Mouse (Mus musculus) limb, embryonic 14.5 days (tissue): ENCODE results near the gene Iqgap1. TPM values are rescaled to one million over a fixed set of nuclear protein-coding genes. Genes with fewer than 3 reads are reported as not detected.
A peak's percentile ranks its signal among the peaks of the same experiment; 100 is the strongest.

ENCODE experiments used
- ATAC-seq: fragments of 200-750 bp; cut with Nextera tagmentation; 2 replicates; pipeline ENCODE4 v1.8.0; 2017; ENCODE audit warnings: low read depth, moderate number of reproducible peaks, moderate TSS enrichment; ENCODE audit not compliant: low FRiP score
- DNase-seq: peaks from one replicate; pipeline ENCODE4 v3.0.0-alpha.2; 2015; ENCODE audit warnings: low spot score
- H3K27ac ChIP-seq: fragments of 300-500 bp; sonication (generic); replicated peaks from 2 replicates; pipeline ENCODE4 v1.5.1; 2014; ENCODE audit warnings: low read depth, mild to moderate bottlenecking, low read length, moderate library complexity, mixed read lengths
- H3K27me3 ChIP-seq: fragments of 300-500 bp; sonication (generic); 2 replicates; pipeline ENCODE4 v1.6.1; 2014; ENCODE audit warnings: low read length, mixed read lengths; ENCODE audit not compliant: control insufficient read depth, insufficient read depth
- H3K36me3 ChIP-seq: fragments of 300-500 bp; sonication (generic); 2 replicates; pipeline ENCODE4 v1.6.1; 2014; ENCODE audit warnings: mild to moderate bottlenecking, low read length, moderate library complexity, mixed read lengths; ENCODE audit not compliant: control insufficient read depth, insufficient read depth
- H3K4me1 ChIP-seq: fragments of 300-500 bp; sonication (generic); 2 replicates; pipeline ENCODE4 v1.6.1; 2014; ENCODE audit warnings: antibody characterized with exemption, low read length, mixed read lengths; ENCODE audit not compliant: control insufficient read depth, insufficient read depth
- H3K4me2 ChIP-seq: fragments of 300-500 bp; sonication (generic); replicated peaks from 2 replicates; pipeline ENCODE4 v1.6.1; 2014; ENCODE audit warnings: low read depth, mild to moderate bottlenecking, low read length, moderate library complexity; ENCODE audit not compliant: severe bottlenecking
- H3K4me3 ChIP-seq: fragments of 300-500 bp; sonication (generic); replicated peaks from 2 replicates; pipeline ENCODE4 v1.5.1; 2014; ENCODE audit warnings: low read length
- H3K9ac ChIP-seq: fragments of 300-500 bp; sonication (generic); 2 replicates; pipeline ENCODE4 v1.6.1; 2014; ENCODE audit warnings: mild to moderate bottlenecking, low read depth, low read length, moderate library complexity; ENCODE audit not compliant: severe bottlenecking
- H3K9me3 ChIP-seq: fragments of 300-500 bp; sonication (generic); 2 replicates; pipeline ENCODE4 v1.6.1; 2016; ENCODE audit warnings: low read length; ENCODE audit not compliant: control insufficient read depth
- POLR2A ChIP-seq: fragments of 200-500 bp; IDR thresholded peaks from 2 replicates; pipeline ENCODE4 v1.8.0; 2012; ENCODE audit warnings: inconsistent platforms, mild to moderate bottlenecking, moderate library complexity, borderline replicate concordance; ENCODE audit not compliant: insufficient read depth, insufficient read length; ENCODE audit errors: extremely low read depth
- WGBS: fragments of 180-500 bp; shearing (Covaris S2); extraction: QIAGEN DNeasy Blood & Tissue Kit; methylation state at CpG from one replicate; pipeline ENCODE4 v1.1.7; 2014; 5-methylcytosine and 5-hydroxymethylcytosine counted together
- polyA plus RNA-seq, 2 experiments: library from polyadenylated mRNA; depleted of rRNA in 1 of 2; stranded (reverse) in 1 of 2; unstranded in 1 of 2; fragments of >200 nt; fragmentation: Nextera tagmentation in 1 of 2; extraction: Ambion mirVana in 1 of 2; gene quantifications; 2 replicates each; pipeline versions ENCODE4 v1.2.1 to v1.2.3; 2012 to 2014

Gene Iqgap1
- polyA plus RNA-seq (2012; rRNA removed) (43.9 and 48.4 TPM in 2 replicates), polyA plus RNA-seq (2014; fragmentation: Nextera tagmentation; extraction: Ambion mirVana) (88.5 and 93.2 TPM in 2 replicates)

DNA sequence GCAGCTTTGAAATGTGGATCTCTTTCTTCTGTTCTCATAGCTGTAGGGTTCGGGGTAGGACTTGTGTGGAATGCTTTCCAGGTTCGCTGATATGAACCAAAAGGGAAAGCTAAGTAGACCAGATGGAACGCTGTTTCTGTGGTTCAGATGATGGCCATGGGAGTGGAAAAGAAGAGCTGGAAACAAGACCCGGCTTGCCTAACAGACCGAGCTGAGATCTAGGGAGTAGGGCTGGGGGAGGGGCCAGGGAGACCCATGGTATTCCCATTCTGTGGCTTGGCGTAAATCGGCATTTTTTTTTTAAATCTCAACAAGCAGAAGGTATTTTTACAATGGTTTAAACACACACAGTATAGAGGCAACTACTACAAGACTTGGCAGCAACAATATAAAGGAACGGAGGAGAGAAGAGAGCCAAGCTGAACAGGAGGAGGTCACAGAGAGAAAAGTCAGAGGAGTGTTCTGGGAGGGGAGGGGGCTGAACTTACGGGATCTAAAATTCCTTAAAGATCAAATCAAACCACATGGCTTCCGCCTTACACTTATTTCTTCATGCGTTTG, at the start of gene Iqgap1:
TSS of gene Iqgap1 (minus strand) at position 132 of the 561 bp plus-strand sequence.
- Histone ChIP-seq H3K36me3 (no peaks in the 10 kb centered on the region), H3K4me3 (no peak within 1 kb of the TSS), H3K9ac (no peak within 1 kb of the TSS), H3K4me1 (peaks cover 16% of the 10 kb centered on the region), H3K27ac (peak within 1 kb of the TSS; percentile 40), H3K27me3 (no peaks in the 10 kb centered on the region), H3K4me2 (0 out of 2 replicates have a peak within 1 kb of the TSS, but pooled peaks have one; percentile 3), H3K9me3 (no peaks in the 10 kb centered on the region)
- WGBS, result 37% methylated on average over 11 of the region's 11 CpGs
- DNase-seq (peak; percentile 82), ATAC-seq (peak; percentile 87)
- TF ChIP-seq POLR2A, result no peak

DNA sequence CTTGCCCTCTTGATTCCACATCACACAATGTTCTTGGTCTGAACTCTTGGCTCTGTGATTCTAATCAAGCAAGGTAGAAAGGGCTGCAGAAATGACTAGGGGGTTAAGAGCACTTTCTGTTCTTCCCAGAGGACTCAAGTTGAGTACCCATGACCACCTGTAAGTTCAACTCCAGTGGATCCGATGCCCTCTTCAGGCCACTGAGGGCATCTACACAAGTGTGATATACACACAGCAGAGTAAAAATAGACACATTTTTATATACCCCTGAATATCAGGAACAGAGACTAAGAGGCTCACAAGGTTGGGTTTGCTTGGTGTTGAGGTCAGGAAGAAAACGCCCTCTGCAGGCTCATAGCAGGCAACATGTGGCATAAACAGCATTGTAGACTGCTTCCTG, 47.9 kb upstream of the Iqgap1 start:
- no peak for TF ChIP-seq POLR2A
- 93% methylated on average over 2 of the region's 2 CpGs for WGBS
- DNase-seq, result no peak
- no peak overlapping the region for H3K4me2 ChIP-seq
- no peaks in the 10 kb centered on the region for H3K27me3 ChIP-seq
- H3K36me3 ChIP-seq, result peaks cover 84% of the 10 kb centered on the region
- no peaks in the 10 kb centered on the region for H3K4me1 ChIP-seq
- no peak overlapping the region for H3K9ac ChIP-seq
- no peak overlapping the region for H3K27ac ChIP-seq
- ATAC-seq, result no peak
- H3K9me3 ChIP-seq, result no peaks in the 10 kb centered on the region
- H3K4me3 ChIP-seq, result no peak overlapping the region

DNA sequence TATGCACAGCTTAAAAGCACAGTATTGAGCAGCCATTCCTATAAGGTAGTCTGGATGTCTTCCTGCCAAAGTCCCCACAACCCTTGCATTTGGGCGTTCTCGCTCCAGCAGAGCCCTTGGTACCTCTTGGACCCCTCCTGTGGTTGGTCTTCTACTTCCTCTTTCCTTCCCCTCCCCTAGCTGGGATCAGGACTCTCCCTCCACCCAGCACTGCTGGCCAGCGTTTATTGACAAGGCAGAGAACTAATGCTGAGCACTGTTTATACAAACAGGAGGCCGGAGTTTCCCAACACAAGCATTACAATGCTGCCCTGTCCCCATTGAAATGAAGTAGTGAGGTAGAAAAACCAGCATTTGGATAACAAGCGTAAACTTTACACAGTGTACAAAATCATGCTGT, 47.3 kb upstream of the Iqgap1 start:
- H3K27ac ChIP-seq, result no peak overlapping the region
- no peaks in the 10 kb centered on the region for H3K9me3 ChIP-seq
- no peak overlapping the region for H3K4me3 ChIP-seq
- no peak for ATAC-seq
- H3K36me3 ChIP-seq, result peaks cover 88% of the 10 kb centered on the region
- no peak overlapping the region for H3K4me2 ChIP-seq
- H3K27me3 ChIP-seq, result no peaks in the 10 kb centered on the region
- WGBS, result 87% methylated on average over 5 of the region's 5 CpGs
- no peak for TF ChIP-seq POLR2A
- no peak for DNase-seq
- no peaks in the 10 kb centered on the region for H3K4me1 ChIP-seq
- no peak overlapping the region for H3K9ac ChIP-seq

DNA sequence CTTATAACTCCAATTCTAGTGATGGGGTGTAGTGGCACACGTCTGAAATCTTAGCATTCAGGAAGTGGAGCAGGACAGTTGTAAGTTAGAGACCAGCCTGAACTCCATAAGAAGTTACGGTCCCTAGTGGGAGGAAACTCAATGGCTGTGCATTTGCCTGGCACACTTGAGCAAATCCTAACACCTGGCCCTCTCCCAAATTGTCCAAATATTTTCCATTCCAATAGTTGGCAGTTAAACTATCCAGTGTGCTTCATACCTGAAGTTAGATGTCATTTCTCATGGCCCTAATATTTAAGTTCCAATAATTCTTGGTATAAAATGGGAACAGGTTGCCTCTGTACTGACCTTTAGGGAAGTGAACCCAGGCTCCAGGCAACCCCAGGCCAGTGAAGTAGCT, 42.9 kb upstream of the Iqgap1 start:
- ATAC-seq (no peak), DNase-seq (no peak)
- no peak overlapping the region for H3K9ac ChIP-seq
- H3K4me3 ChIP-seq, result no peak overlapping the region
- 0 out of 2 replicates have a peak, but pooled peaks cover 3% of the 10 kb centered on the region for H3K4me1 ChIP-seq
- WGBS, result 88% methylated on average over 2 of the region's 2 CpGs
- no peak overlapping the region for H3K27ac ChIP-seq
- no peak overlapping the region for H3K4me2 ChIP-seq
- H3K27me3 ChIP-seq, result no peaks in the 10 kb centered on the region
- no peaks in the 10 kb centered on the region for H3K9me3 ChIP-seq
- no peak for TF ChIP-seq POLR2A
- peaks cover 83% of the 10 kb centered on the region for H3K36me3 ChIP-seq

DNA sequence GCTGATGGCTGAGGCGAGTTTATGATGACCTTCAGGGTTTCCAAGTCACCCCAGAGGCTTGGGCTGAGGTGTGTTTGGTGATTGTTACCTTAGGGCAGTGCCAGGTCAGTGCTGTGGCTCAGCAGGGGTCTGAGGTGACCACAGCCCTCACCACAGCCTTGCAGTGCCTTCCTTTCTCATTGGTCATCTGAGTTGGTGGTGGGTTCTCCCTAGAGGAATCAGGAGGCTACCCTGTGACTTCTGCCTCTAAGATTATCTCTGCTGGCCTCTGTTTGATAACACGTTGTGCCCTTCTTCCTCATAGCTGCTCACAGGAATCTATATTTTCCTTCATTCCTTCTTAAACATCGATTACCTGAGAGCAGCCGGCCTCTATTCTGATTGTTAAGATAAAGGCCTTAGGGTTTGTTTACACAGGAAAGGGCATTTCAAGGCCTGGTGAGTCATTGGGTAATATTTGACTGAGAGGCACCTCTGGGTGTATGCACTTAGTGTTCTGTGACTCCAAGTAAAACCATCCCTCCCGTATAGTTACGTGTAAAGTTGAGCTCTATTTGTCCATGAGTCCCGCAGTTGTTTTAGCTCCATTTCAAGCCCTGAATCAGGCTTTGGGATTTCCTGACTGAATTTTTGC, 40.9 kb upstream of the Iqgap1 start:
- Histone ChIP-seq H3K36me3 (peaks cover 72% of the 10 kb centered on the region), H3K4me2 (no peak overlapping the region), H3K9ac (no peak overlapping the region), H3K4me3 (no peak overlapping the region), H3K4me1 (peaks cover 10% of the 10 kb centered on the region), H3K9me3 (no peaks in the 10 kb centered on the region), H3K27ac (no peak overlapping the region), H3K27me3 (no peaks in the 10 kb centered on the region)
- ATAC-seq, result no peak
- 83% methylated on average over 7 of the region's 7 CpGs for WGBS
- no peak for TF ChIP-seq POLR2A
- no peak for DNase-seq
